Mouse (Mus musculus) C2C12 (cell line): ENCODE measurements around the gene Radil.

Source experiments
- CTCF ChIP-seq: IDR thresholded peaks from one replicate; pipeline ENCODE4 v1.5.1; 2011; ENCODE audit not compliant: control insufficient read depth, insufficient read depth, insufficient read length
- MAX ChIP-seq: IDR thresholded peaks from one replicate; pipeline ENCODE4 v1.6.1; 2011; ENCODE audit warnings: mild to moderate bottlenecking, control low read depth
- MYOD1 ChIP-seq: IDR thresholded peaks from one replicate; pipeline ENCODE4 v1.6.1; 2011; ENCODE audit warnings: low read depth; ENCODE audit not compliant: control insufficient read depth, insufficient read length
- USF1 ChIP-seq: IDR thresholded peaks from one replicate; pipeline ENCODE4 v1.6.1; 2011; ENCODE audit warnings: low read depth, mild to moderate bottlenecking, control low read depth, moderate library complexity

- TF ChIP-seq CTCF (no peak), MYOD1 (no peak), MAX (no peak), USF1 (no peak)
Measured at GRCm38 (mm10) chr5:142475669-142476068, 75.2 kb downstream of the Radil start.
